Mouse (Mus musculus) small intestine, adult 2 months (tissue): Measurements from ENCODE around the gene Ttn.

Source experiments
- CTCF ChIP-seq: fragments of 200-500 bp; IDR thresholded peaks from 2 replicates; pipeline ENCODE4 v1.5.1; 2012; ENCODE audit warnings: low read depth, mild to moderate bottlenecking, control low read depth, inconsistent platforms, low read length, moderate library complexity, mixed read lengths; ENCODE audit not compliant: insufficient replicate concordance, insufficient read length; ENCODE audit errors: extremely low read depth
- POLR2A ChIP-seq: fragments of 200-500 bp; IDR thresholded peaks from 2 replicates; pipeline ENCODE4 v1.6.1; 2012; ENCODE audit warnings: low read depth, mild to moderate bottlenecking, control low read depth, inconsistent platforms, low read length, moderate library complexity

DNA sequence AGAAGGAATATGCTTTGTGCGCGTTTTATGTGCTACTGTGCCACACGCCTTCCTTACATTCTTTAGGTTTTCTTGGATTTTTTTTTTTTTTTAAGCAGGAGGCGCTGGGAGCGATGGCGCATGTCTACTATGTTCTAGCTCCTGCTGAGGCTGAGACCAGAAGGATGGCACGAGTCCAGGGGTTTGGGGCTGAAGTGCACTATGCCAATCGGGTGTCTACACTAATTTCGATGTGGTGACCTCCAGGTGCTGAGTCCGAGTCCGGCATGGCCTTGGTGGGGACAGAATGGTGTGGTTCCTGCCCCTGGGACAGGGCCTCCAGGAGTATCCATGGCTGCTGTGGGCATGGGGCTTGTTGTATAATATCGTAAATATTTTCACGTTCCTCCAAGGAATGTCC lies 323.8 kb downstream of the Ttn start:
- TF ChIP-seq CTCF (no peak), POLR2A (no peak)
